Mouse (Mus musculus) left cerebral cortex, adult 9 months (tissue): ENCODE measurements around the gene Olfr1166.
"Not testable (repeated sequence)": the region's sequence is repeated elsewhere in the genome, so short reads cannot be mapped to it uniquely, and the experiment has no call there.

Source experiments
- DNase-seq, 2 experiments: peaks; one replicate each; pipeline ENCODE4 v3.0.0; 2022; ENCODE audit warnings: low spot score in 2 of 2

The Olfr1166 gene

DNA sequence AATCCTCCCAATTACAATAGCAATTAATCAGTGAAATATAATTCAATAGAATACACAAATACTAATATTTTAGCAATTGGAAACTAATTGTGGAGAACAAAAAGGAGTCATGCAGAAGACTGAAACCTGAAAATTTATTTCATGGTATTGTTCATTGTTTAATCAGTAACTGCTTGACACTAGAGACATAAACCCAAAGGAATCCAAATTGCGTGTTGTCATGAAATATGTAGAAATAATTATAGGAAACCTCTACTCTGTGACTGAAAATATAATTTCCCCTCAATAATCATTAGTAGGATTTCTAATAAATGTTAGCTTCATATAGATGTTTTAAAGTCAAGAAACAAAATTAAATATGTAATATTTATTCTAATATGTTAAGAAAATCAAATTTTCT lies at the start of gene Olfr1166:
TSS of gene Olfr1166 (minus strand) at position 101 of the 400 bp plus-strand sequence.
- DNase-seq: no peak

DNA sequence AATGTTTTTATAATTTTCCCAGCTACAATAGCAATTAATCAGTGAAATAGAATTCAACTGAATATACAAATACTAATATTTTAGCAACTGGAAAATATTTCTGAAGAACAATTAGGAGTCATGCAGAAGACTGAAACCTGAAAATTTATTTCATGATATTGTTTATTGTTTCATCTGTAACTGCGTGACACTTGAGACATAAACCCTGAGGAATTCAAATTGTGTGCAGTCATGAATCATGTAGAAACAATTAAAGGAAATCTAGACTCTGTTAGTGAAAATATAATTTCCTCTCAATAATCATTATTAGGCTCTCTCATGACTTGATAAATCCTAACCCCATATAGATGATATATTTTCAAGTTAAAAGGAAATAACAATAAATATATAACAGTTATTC lies 27.0 kb upstream of the Olfr1166 start, which contains the start of gene Olfr1167:
TSS of gene Olfr1167 (minus strand) at position 101 of the 400 bp plus-strand sequence.
- not testable (repeated sequence) for DNase-seq

DNA sequence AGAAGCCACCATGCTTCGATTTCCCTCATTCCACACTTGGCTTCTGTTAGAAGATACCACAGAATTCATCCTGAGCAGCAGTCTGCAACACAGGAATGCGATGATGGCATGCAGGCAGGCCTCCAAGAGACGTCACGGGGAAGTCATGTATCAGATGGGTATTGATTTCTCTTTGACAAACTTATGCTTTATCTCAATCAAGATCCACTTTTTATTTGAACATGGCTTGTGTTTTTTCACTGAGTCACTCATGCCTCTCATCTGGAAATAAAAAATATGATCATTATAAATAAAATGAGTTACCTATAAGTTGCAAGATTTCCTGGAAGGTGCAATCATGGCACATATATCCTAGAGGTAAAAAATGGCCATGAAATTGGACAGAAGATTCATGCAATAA lies 34.2 kb downstream of the Olfr1166 start, which contains the start of gene Olfr1164:
TSS of gene Olfr1164 (minus strand) at position 101 of the 400 bp plus-strand sequence.
- no peak for DNase-seq
